ENCODE assay signal across 8 mouse cellular contexts in genomic region chr7:114292501-114292971, GRCm38 (mm10). TPM values are rescaled to one million over a fixed set of nuclear protein-coding genes. Genes with fewer than 3 reads are reported as not detected.
DNase-seq lines count a peak whose midpoint lies in the region; ATAC-seq and TF ChIP-seq lines count a peak whose summit lies in the region.

No protein-coding gene starts in this region.

- peaks cover 7% of the 10 kb centered on the region for H3K4me1 ChIP-seq in erythroblast, embryonic 14.5 days (ENCODE audit: control insufficient read depth)
- peaks cover 26% of the 10 kb centered on the region for H3K4me1 ChIP-seq in embryonic facial prominence, embryonic 10.5 days
- peaks cover 6% of the 10 kb centered on the region for H3K4me1 ChIP-seq in limb, embryonic 15.5 days
- H3K4me1 ChIP-seq in midbrain, embryonic 13.5 days (replicated peaks) = peaks cover 12% of the 10 kb centered on the region
- no peaks in the 10 kb centered on the region for H3K4me1 ChIP-seq in small intestine, adult 2 months (ENCODE audit: control insufficient read depth, insufficient read depth, insufficient read length, low read length)

- peak; percentile 48 for DNase-seq in embryonic facial prominence, embryonic 10.5 days (ENCODE audit: low spot score)
- peak; percentile 77 for DNase-seq in heart, adult 8-10 months (ENCODE audit: low spot score)
- peak; percentile 86 for DNase-seq in kidney, adult 18-20 months

- H3K27ac ChIP-seq in embryonic facial prominence, embryonic 10.5 days (replicated peaks) = peak overlapping the region; percentile 63; the same call in 1 of the 2 replicates
- no peak overlapping the region for H3K27ac ChIP-seq in limb, embryonic 15.5 days
- no peak overlapping the region for H3K27ac ChIP-seq in midbrain, embryonic 13.5 days
- peak overlapping the region; percentile 54 for H3K27ac ChIP-seq in small intestine, adult 2 months (ENCODE audit: insufficient read depth, low read depth, low read length)

- no peak for TF ChIP-seq POLR2A in small intestine, adult 2 months (IDR thresholded peaks at IDR 0.05; ENCODE audit: low read depth, low read length)

- no peaks in the 10 kb centered on the region for H3K36me3 ChIP-seq in erythroblast, embryonic 14.5 days (ENCODE audit: control insufficient read depth)
- no peaks in the 10 kb centered on the region for H3K36me3 ChIP-seq in embryonic facial prominence, embryonic 10.5 days (replicated peaks)
- no peaks in the 10 kb centered on the region for H3K36me3 ChIP-seq in limb, embryonic 15.5 days
- H3K36me3 ChIP-seq in midbrain, embryonic 13.5 days = no peaks in the 10 kb centered on the region
- H3K36me3 ChIP-seq in small intestine, adult 2 months (ENCODE audit: control insufficient read depth, insufficient read depth, low read length) = no peaks in the 10 kb centered on the region

- TF ChIP-seq CTCF in small intestine, adult 2 months (IDR thresholded peaks at IDR 0.05; ENCODE audit: extremely low read depth, insufficient read length, insufficient replicate concordance, low read depth, low read length) = no peak

- WGBS in embryonic facial prominence, embryonic 10.5 days = 14% methylated on average over 12 of the region's 12 CpGs
- WGBS in limb, embryonic 15.5 days = 21% methylated on average over 12 of the region's 12 CpGs
- 6% methylated on average over 12 of the region's 12 CpGs for WGBS in midbrain, embryonic 13.5 days
- 13% methylated on average over 12 of the region's 12 CpGs for WGBS in small intestine, adult 2 months

- H3K27me3 ChIP-seq in erythroblast, embryonic 14.5 days (ENCODE audit: control insufficient read depth) = no peaks in the 10 kb centered on the region
- peaks cover 6% of the 10 kb centered on the region; the same call in 1 of the 2 replicates for H3K27me3 ChIP-seq in embryonic facial prominence, embryonic 10.5 days (replicated peaks; ENCODE audit: low read depth, poor library complexity, severe bottlenecking)
- H3K27me3 ChIP-seq in limb, embryonic 15.5 days = no peaks in the 10 kb centered on the region
- peaks cover 5% of the 10 kb centered on the region; the same call in 1 of the 2 replicates for H3K27me3 ChIP-seq in midbrain, embryonic 13.5 days
- H3K27me3 ChIP-seq in small intestine, adult 2 months (ENCODE audit: control insufficient read depth, insufficient read depth, low read length) = no peaks in the 10 kb centered on the region

- no peaks in the 10 kb centered on the region for H3K9me3 ChIP-seq in erythroblast, embryonic 14.5 days (ENCODE audit: control insufficient read depth, low read length)
- H3K9me3 ChIP-seq in embryonic facial prominence, embryonic 10.5 days = no peaks in the 10 kb centered on the region
- H3K9me3 ChIP-seq in limb, embryonic 15.5 days = no peaks in the 10 kb centered on the region
- H3K9me3 ChIP-seq in midbrain, embryonic 13.5 days = no peaks in the 10 kb centered on the region

- H3K4me2 ChIP-seq in limb, embryonic 15.5 days = peak overlapping the region; percentile 19; the same call in 1 of the 2 replicates
- H3K4me2 ChIP-seq in midbrain, embryonic 13.5 days (replicated peaks) = peak overlapping the region; percentile 38

- no peak for ATAC-seq in erythroblast, adult 5-6 weeks (replicated peaks; ENCODE audit: low FRiP score, poor library complexity, severe bottlenecking)
- ATAC-seq in limb, embryonic 15.5 days (ENCODE audit: insufficient number of reproducible peaks, low FRiP score, low TSS enrichment, low read depth) = no peak
- ATAC-seq in midbrain, embryonic 13.5 days = no peak

- H3K9ac ChIP-seq in limb, embryonic 15.5 days = no peak overlapping the region
- H3K9ac ChIP-seq in midbrain, embryonic 13.5 days (replicated peaks) = 0 out of 2 replicates have a peak overlapping the region, but pooled peaks have one; percentile 36

- peak overlapping the region; percentile 31 for H3K4me3 ChIP-seq in erythroblast, embryonic 14.5 days (replicated peaks)
- peak overlapping the region; percentile 33 for H3K4me3 ChIP-seq in embryonic facial prominence, embryonic 10.5 days
- H3K4me3 ChIP-seq in limb, embryonic 15.5 days = no peak overlapping the region
- H3K4me3 ChIP-seq in midbrain, embryonic 13.5 days (replicated peaks) = no peak overlapping the region; the same call in 1 of the 2 replicates
- peak overlapping the region; percentile 22 for H3K4me3 ChIP-seq in small intestine, adult 2 months (ENCODE audit: low read depth, low read length)

RNA-seq across cellular contexts. Expression of gene Psma1, which starts 16.6 kb away (rescaled TPM):
- 0.78 and 1.1 TPM in 2 replicates for polyA plus RNA-seq in erythroblast, embryonic 14.5 days (2012)
- 70.8 and 174 TPM in 2 replicates for total RNA-seq in erythroblast, adult 5-6 weeks (2015; ENCODE audit: low replicate concordance)
- total RNA-seq in erythroblast, adult 5-6 weeks (2017; ENCODE audit: low replicate concordance) = 73.9 and 79.0 TPM in 2 replicates
- 496 TPM in 2 replicates for polyA plus RNA-seq in embryonic facial prominence, embryonic 10.5 days (2016; fragmentation: Nextera tagmentation; extraction: Ambion mirVana)
- 100 to 1,000 TPM; 129 to 150 (median 143) TPM for total RNA-seq in heart, adult 8-10 months (2022)
- polyA plus RNA-seq in limb, embryonic 15.5 days (2015; fragmentation: Nextera tagmentation; extraction: Ambion mirVana) = 336 and 352 TPM in 2 replicates
- polyA plus RNA-seq in midbrain, embryonic 13.5 days (2015; fragmentation: Nextera tagmentation; extraction: Ambion mirVana) = 416 and 422 TPM in 2 replicates
- 21.6 and 39.1 TPM in 2 replicates for polyA plus RNA-seq in small intestine, adult 2 months (2012; rRNA removed)

RNA-seq across cellular contexts. Expression of gene Copb1, which starts 38.0 kb away (rescaled TPM):
- 0.14 and 0.22 TPM in 2 replicates for polyA plus RNA-seq in erythroblast, embryonic 14.5 days (2012)
- 45.1 and 77.8 TPM in 2 replicates for total RNA-seq in erythroblast, adult 5-6 weeks (2015; ENCODE audit: low replicate concordance)
- 19.0 and 22.6 TPM in 2 replicates for total RNA-seq in erythroblast, adult 5-6 weeks (2017; ENCODE audit: low replicate concordance)
- 97.0 and 102 TPM in 2 replicates for polyA plus RNA-seq in embryonic facial prominence, embryonic 10.5 days (2016; fragmentation: Nextera tagmentation; extraction: Ambion mirVana)
- total RNA-seq in heart, adult 8-10 months (2022) = 10 to 100 TPM; 35.2 to 41.6 (median 38.7) TPM
- 141 and 143 TPM in 2 replicates for polyA plus RNA-seq in limb, embryonic 15.5 days (2015; fragmentation: Nextera tagmentation; extraction: Ambion mirVana)
- polyA plus RNA-seq in midbrain, embryonic 13.5 days (2015; fragmentation: Nextera tagmentation; extraction: Ambion mirVana) = 86.2 and 94.2 TPM in 2 replicates
- 7.9 and 21.3 TPM in 2 replicates for polyA plus RNA-seq in small intestine, adult 2 months (2012; rRNA removed)

Comparison
In these comparisons a context has a peak if more than half of its experiments do, and no peak if none do; other contexts are left out.
1. H3K4me3 ChIP-seq: peak in erythroblast, embryonic 14.5 days (single experiment), embryonic facial prominence, embryonic 10.5 days (single experiment) and small intestine, adult 2 months (single experiment); none in limb, embryonic 15.5 days (single experiment) and midbrain, embryonic 13.5 days (single experiment).
2. H3K27ac ChIP-seq: peak in embryonic facial prominence, embryonic 10.5 days (single experiment) and small intestine, adult 2 months (single experiment); none in limb, embryonic 15.5 days (single experiment) and midbrain, embryonic 13.5 days (single experiment).
3. RNA of gene Psma1, which starts 16.6 kb away (polyA plus RNA-seq): 496 TPM in embryonic facial prominence, embryonic 10.5 days, 416 to 422 TPM in midbrain, embryonic 13.5 days, 336 to 352 TPM in limb, embryonic 15.5 days and 21.6 to 39.1 TPM in small intestine, adult 2 months; 0.78 to 1.1 TPM in erythroblast, embryonic 14.5 days; every median in the first group is over 10 times any median in the second.
4. Peak in every context shown above with its lines, with median percentiles within 50 percentile points of each other: DNase-seq.